Mouse (Mus musculus): ENCODE results near the gene Phka2. TPM values are rescaled to one million over a fixed set of nuclear protein-coding genes. Genes with fewer than 3 reads are reported as not detected.

The Phka2 gene
- total RNA-seq, 2 experiments from 2014 or later: 60.4 to 80.9 TPM

- no peak for ATAC-seq (replicated peaks; ENCODE audit: poor library complexity, severe bottlenecking)
Observed at GRCm38 (mm10) chrX:160598055-160598454, 96.1 kb downstream of the Phka2 start.

GRCm38 (mm10) chrX:160598562-160599458 is 96.8 kb downstream of the Phka2 start:
- ATAC-seq (replicated peaks; ENCODE audit: poor library complexity, severe bottlenecking): no peak

DNA sequence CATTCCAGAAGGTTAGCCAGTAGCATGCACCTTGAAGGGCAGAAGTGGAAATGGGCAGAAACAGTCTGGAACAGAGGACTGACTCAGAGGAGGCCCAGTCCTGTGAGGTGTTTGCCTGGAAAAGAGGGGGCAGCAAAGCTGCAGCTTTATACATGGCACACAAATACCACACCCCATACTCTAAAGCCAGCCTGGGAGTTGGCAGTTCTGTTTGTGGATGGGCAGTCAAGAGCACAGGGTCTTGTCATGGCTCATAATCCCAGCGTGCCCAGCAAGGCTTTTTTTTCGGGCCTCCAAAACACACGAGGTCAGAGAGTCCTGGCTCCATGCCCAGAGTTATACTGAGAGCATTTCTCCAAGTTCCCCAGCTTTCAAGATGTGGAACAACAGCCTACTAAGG is 99.1 kb downstream of the Phka2 start:
- no peak for ATAC-seq (replicated peaks; ENCODE audit: poor library complexity, severe bottlenecking)

- ATAC-seq (replicated peaks; ENCODE audit: poor library complexity, severe bottlenecking): no peak
Observed at GRCm38 (mm10) chrX:160602770-160603169, 100.8 kb downstream of the Phka2 start.

DNA sequence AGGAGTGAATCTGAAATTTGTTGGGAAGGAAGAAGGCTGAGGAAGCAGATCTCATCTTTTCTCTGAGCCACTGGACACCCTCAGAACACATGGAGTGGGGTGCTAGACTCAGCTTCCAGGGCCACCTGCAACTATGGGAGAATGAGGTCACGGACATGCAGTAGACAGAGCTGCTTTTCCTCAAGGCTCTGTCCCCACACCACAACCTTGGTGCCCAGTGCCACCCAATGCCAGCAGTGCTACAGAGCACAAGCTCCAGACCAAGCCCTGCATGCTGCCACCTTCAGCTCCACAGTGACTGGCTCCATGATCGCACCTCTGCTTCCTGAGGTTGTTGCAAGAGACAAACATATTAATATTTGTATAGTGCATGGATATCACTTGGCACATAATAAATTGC is 101.3 kb downstream of the Phka2 start:
- no peak for ATAC-seq (replicated peaks; ENCODE audit: poor library complexity, severe bottlenecking)

- ATAC-seq (replicated peaks; ENCODE audit: poor library complexity, severe bottlenecking): peak; percentile 17; the same call in 1 of the 2 replicates
Observed at GRCm38 (mm10) chrX:160603981-160604541, 102.1 kb downstream of the Phka2 start.

- ATAC-seq (replicated peaks; ENCODE audit: poor library complexity, severe bottlenecking): peak; percentile 88
Observed at GRCm38 (mm10) chrX:160609849-160610248, 107.9 kb downstream of the Phka2 start.

- ATAC-seq (replicated peaks; ENCODE audit: poor library complexity, severe bottlenecking): no peak
Observed at GRCm38 (mm10) chrX:160610482-160610881, 108.5 kb downstream of the Phka2 start.

- ATAC-seq (replicated peaks; ENCODE audit: poor library complexity, severe bottlenecking): no peak
Observed at GRCm38 (mm10) chrX:160610882-160611644, 109.1 kb downstream of the Phka2 start.

Other genes with a start within 250 kb of the Phka2 start
- not detected in 2 replicates for gene Adgrg2, start 111.5 kb upstream of the Phka2 start, total RNA-seq (2014; fragmentation: Nextera tagmentation)
- not detected in 2 replicates for gene Adgrg2, start 111.5 kb upstream of the Phka2 start, total RNA-seq (2017)
- not detected in 2 replicates for gene Ppef1, start 233.6 kb downstream of the Phka2 start, total RNA-seq (2014; fragmentation: Nextera tagmentation)
- gene Ppef1, start 233.6 kb downstream of the Phka2 start, total RNA-seq (2017): not detected in 2 replicates